Mouse (Mus musculus): ENCODE results near the gene Gm9887. TPM values are rescaled to one million over a fixed set of nuclear protein-coding genes. Genes with fewer than 3 reads are reported as not detected.

Gene Gm9887
- total and polyA plus RNA-seq, 3 experiments = 3.4 to 4.3 TPM; not detected in 1

- H3K9ac ChIP-seq (ENCODE audit: insufficient read depth, low read depth) = peak overlapping the region; percentile 82
- peak overlapping the region; percentile 57 for H3K4me2 ChIP-seq (ENCODE audit: insufficient read depth, low read depth, poor library complexity, severe bottlenecking)
- no peaks in the 10 kb centered on the region for H3K27me3 ChIP-seq (replicated peaks)
- in situ Hi-C loops (cut with MboI; ENCODE audit: low pct_ligation_motif_present, low pct_unique_long_range_greater_than_20kb, low sequenced_read_pairs) = no loop called here
- peaks cover 2% of the 10 kb centered on the region for H3K9me3 ChIP-seq (replicated peaks; ENCODE audit: low read length)
- H3K4me3 ChIP-seq (replicated peaks in 1 of 3; ENCODE audit: low read depth in 2 of 3, low read length in 2 of 3, poor library complexity in 1 of 3) = peak overlapping the region in 2 of 3 experiments; percentile 7 to 16
- H3K27ac ChIP-seq (ENCODE audit: insufficient read depth, low read depth) = peak overlapping the region; percentile 39
- H3K79me2 ChIP-seq (replicated peaks; ENCODE audit: control insufficient read depth, extremely low read depth, insufficient read depth, poor library complexity, severe bottlenecking) = no peaks in the 10 kb centered on the region
- peaks cover 0 to 4% of the 10 kb centered on the region in 2 experiments for H3K36me3 ChIP-seq (replicated peaks in 1 of 2; ENCODE audit: control insufficient read depth in 1 of 2, insufficient read depth in 1 of 2, low read length in 1 of 2)
- TF ChIP-seq GABPA (IDR thresholded peaks at IDR 0.05; ENCODE audit: insufficient replicate concordance, low read depth, low read length) (no peak), IRF4 (IDR thresholded peaks at IDR 0.05; ENCODE audit: low read depth, low read length) (peak; percentile 31; the same call in 1 of the 2 replicates), NRF1 (IDR thresholded peaks at IDR 0.05; ENCODE audit: low read depth, low read length) (no peak), TCF12 (IDR thresholded peaks at IDR 0.05; ENCODE audit: low read depth, low read length) (0 out of 2 replicates have a peak, but pooled peaks have one; percentile 24), BHLHE40 (IDR thresholded peaks at IDR 0.05; ENCODE audit: low read depth, low read length) (peak; percentile 78), TBP (conservative IDR thresholded peaks at IDR 0.05; ENCODE audit: low read depth, low read length) (peak; percentile 70), ELF1 (IDR thresholded peaks at IDR 0.05; ENCODE audit: low read depth, low read length) (0 out of 2 replicates have a peak, but pooled peaks have one; percentile 27), ETS1 (conservative IDR thresholded peaks at IDR 0.05; ENCODE audit: low read depth, low read length) (peak; percentile 33; the same call in 1 of the 2 replicates)
- peaks cover 24 to 68% of the 10 kb centered on the region in 2 experiments for H3K4me1 ChIP-seq (ENCODE audit: control insufficient read depth in 1 of 2, insufficient read depth in 2 of 2)
- DNase-seq (ENCODE audit: extremely low read depth) = no peak
- dilution Hi-C loops (cut with MboI; ENCODE audit: extremely low pct_ligation_motif_present, extremely low pct_unique_long_range_greater_than_20kb, low sequenced_read_pairs) = no loop called here
Observed at GRCm38 (mm10) chr12:69420716-69421115, 48.5 kb upstream of the Gm9887 start.

GRCm38 (mm10) chr12:69419606-69420005 is 47.3 kb upstream of the Gm9887 start:
- peaks cover 2% of the 10 kb centered on the region for H3K9me3 ChIP-seq (replicated peaks; ENCODE audit: low read length)
- H3K36me3 ChIP-seq (replicated peaks in 1 of 2; ENCODE audit: control insufficient read depth in 1 of 2, insufficient read depth in 1 of 2, low read length in 1 of 2) = peaks cover 0 to 4% of the 10 kb centered on the region in 2 experiments
- DNase-seq (ENCODE audit: extremely low read depth) = no peak
- peak overlapping the region; percentile 100 for H3K27ac ChIP-seq (ENCODE audit: insufficient read depth, low read depth)
- TF ChIP-seq IRF4 (IDR thresholded peaks at IDR 0.05; ENCODE audit: low read depth, low read length) (no peak), MAX (IDR thresholded peaks at IDR 0.05; ENCODE audit: low read length) (no peak), USF1 (IDR thresholded peaks at IDR 0.05; ENCODE audit: low read depth, low read length) (no peak), NRF1 (IDR thresholded peaks at IDR 0.05; ENCODE audit: low read depth, low read length) (no peak), USF2 (conservative IDR thresholded peaks at IDR 0.05; ENCODE audit: low read depth, low read length) (no peak), GABPA (IDR thresholded peaks at IDR 0.05; ENCODE audit: insufficient replicate concordance, low read depth, low read length) (no peak), MYC (IDR thresholded peaks at IDR 0.05; ENCODE audit: low read depth, low read length) (peak; percentile 13; the same call in 1 of the 2 replicates), HCFC1 (IDR thresholded peaks at IDR 0.05; ENCODE audit: low read depth, low read length) (no peak), ZNF384 (IDR thresholded peaks at IDR 0.05; ENCODE audit: low read depth, low read length) (no peak), CHD1 (IDR thresholded peaks at IDR 0.05; ENCODE audit: low read depth, low read length) (no peak; the same call in 1 of the 2 replicates), MXI1 (IDR thresholded peaks at IDR 0.05; ENCODE audit: low read depth, low read length) (no peak), KAT2A (IDR thresholded peaks at IDR 0.05; ENCODE audit: insufficient replicate concordance, low read length) (no peak), TBP (conservative IDR thresholded peaks at IDR 0.05; ENCODE audit: low read depth, low read length) (peak; percentile 32; the same call in 1 of the 2 replicates), MEF2A (IDR thresholded peaks at IDR 0.05; ENCODE audit: borderline replicate concordance, low read depth, low read length) (no peak), ZC3H11A (IDR thresholded peaks at IDR 0.05; ENCODE audit: low read depth, low read length) (no peak), ZMIZ1 (IDR thresholded peaks at IDR 0.05; ENCODE audit: low read depth, low read length) (no peak), CHD2 (IDR thresholded peaks at IDR 0.05; ENCODE audit: low read length) (no peak), EP300 (IDR thresholded peaks at IDR 0.05; ENCODE audit: low read length) (no peak), JUN (IDR thresholded peaks at IDR 0.05; ENCODE audit: insufficient read depth, low read depth, low read length) (no peak), JUND (conservative IDR thresholded peaks at IDR 0.05; ENCODE audit: low read depth, low read length) (no peak; the same call in 1 of the 2 replicates), TCF12 (IDR thresholded peaks at IDR 0.05; ENCODE audit: low read depth, low read length) (peak; percentile 6; the same call in 1 of the 2 replicates), POLR2A (IDR thresholded peaks at IDR 0.05; ENCODE audit: low read depth, low read length) (0 out of 2 replicates have a peak, but pooled peaks have one; percentile 14), ELF1 (IDR thresholded peaks at IDR 0.05; ENCODE audit: low read depth, low read length) (no peak), SIN3A (IDR thresholded peaks at IDR 0.05; ENCODE audit: low read length) (peak; percentile 42; the same call in 1 of the 2 replicates), MAFK (IDR thresholded peaks at IDR 0.05; ENCODE audit: insufficient replicate concordance, low read length) (no peak), MAZ (IDR thresholded peaks at IDR 0.05; ENCODE audit: low read depth, low read length) (no peak), NELFE (IDR thresholded peaks at IDR 0.05; ENCODE audit: low read depth, low read length) (no peak; the same call in 1 of the 2 replicates)
- peak overlapping the region; percentile 57 for H3K4me2 ChIP-seq (ENCODE audit: insufficient read depth, low read depth, poor library complexity, severe bottlenecking)
- no peaks in the 10 kb centered on the region for H3K79me2 ChIP-seq (replicated peaks; ENCODE audit: control insufficient read depth, extremely low read depth, insufficient read depth, poor library complexity, severe bottlenecking)
- peaks cover 29 to 79% of the 10 kb centered on the region in 2 experiments for H3K4me1 ChIP-seq (ENCODE audit: control insufficient read depth in 1 of 2, insufficient read depth in 2 of 2)
- in situ Hi-C loops (cut with MboI; ENCODE audit: low pct_ligation_motif_present, low pct_unique_long_range_greater_than_20kb, low sequenced_read_pairs) = loop anchor here (5.0 kb wide), 2 partner anchors 37 to 38 kb away; no protein-coding TSS in a partner anchor
- dilution Hi-C loops (cut with MboI; ENCODE audit: extremely low pct_ligation_motif_present, extremely low pct_unique_long_range_greater_than_20kb, low sequenced_read_pairs) = no loop called here
- peak overlapping the region; percentile 31 to 49 (median 32) for H3K4me3 ChIP-seq (replicated peaks in 1 of 3; ENCODE audit: low read depth in 2 of 3, low read length in 2 of 3, poor library complexity in 1 of 3)
- peak overlapping the region; percentile 82 for H3K9ac ChIP-seq (ENCODE audit: insufficient read depth, low read depth)
- no peaks in the 10 kb centered on the region for H3K27me3 ChIP-seq (replicated peaks)
